23 mouse cellular contexts compared by ENCODE assay signal in genomic region chr3:85855043-85855442, GRCm38 (mm10). TPM values are rescaled to one million over a fixed set of nuclear protein-coding genes. Genes with fewer than 3 reads are reported as not detected.
DNase-seq lines count a peak whose midpoint lies in the region; ATAC-seq and TF ChIP-seq lines count a peak whose summit lies in the region.
"Had no signal": no experiment of that assay in that cellular context is flagged by ENCODE, and none has a peak within 500 bp of the region (broad histone marks: within the 10 kb centered on the region; RNA-seq: fewer than 3 reads in every experiment).

No protein-coding gene starts in this region.

- 0 out of 2 replicates have a peak, but pooled peaks have one; percentile 38 for ATAC-seq in forebrain, embryonic 15.5 days (replicated peaks)
- ATAC-seq in forebrain, embryonic 12.5 days (ENCODE audit: low FRiP score) = no peak
- no peak for ATAC-seq in kidney, embryonic 16.5 days (ENCODE audit: low FRiP score, low TSS enrichment)
- ATAC-seq: CD4-positive, CD25-positive, alpha-beta regulatory T cell, adult 4 months had no signal

- H3ac ChIP-seq in myocyte (ENCODE audit: control insufficient read depth, insufficient read length) = no peak overlapping the region

- WGBS in forebrain, embryonic 15.5 days = 28% methylated on average over 3 of the region's 3 CpGs
- WGBS in forebrain, embryonic 12.5 days = 66% methylated on average over 3 of the region's 3 CpGs
- WGBS in kidney, embryonic 16.5 days = 91% methylated on average over 3 of the region's 3 CpGs

- peaks cover 8% of the 10 kb centered on the region for H3K79me2 ChIP-seq in myocyte (ENCODE audit: control insufficient read depth, insufficient read depth)

- H3K4me3 ChIP-seq in forebrain, embryonic 15.5 days = no peak overlapping the region
- no peak overlapping the region for H3K4me3 ChIP-seq in forebrain, embryonic 12.5 days (replicated peaks)
- no peak overlapping the region for H3K4me3 ChIP-seq in myocyte
- H3K4me3 ChIP-seq in kidney, embryonic 16.5 days (ENCODE audit: low read length) = no peak overlapping the region
- H3K4me3 ChIP-seq: embryonic facial prominence, embryonic 12.5 days; embryonic facial prominence, embryonic 15.5 days; hindbrain, embryonic 12.5 days; hindbrain, embryonic 15.5 days had no signal

- no peak overlapping the region for H3K4me2 ChIP-seq in forebrain, embryonic 15.5 days (replicated peaks)
- H3K4me2 ChIP-seq in forebrain, embryonic 12.5 days = no peak overlapping the region
- H3K4me2 ChIP-seq in myocyte (ENCODE audit: low read depth) = no peak overlapping the region
- H3K4me2 ChIP-seq in kidney, embryonic 16.5 days (replicated peaks; ENCODE audit: low read depth, low read length) = no peak overlapping the region
- H3K4me2 ChIP-seq: embryonic facial prominence, embryonic 12.5 days; embryonic facial prominence, embryonic 15.5 days; heart, embryonic 11.5 days; hindbrain, embryonic 12.5 days; hindbrain, embryonic 15.5 days had no signal

- H3K4me1 ChIP-seq in forebrain, embryonic 15.5 days = peaks cover 17% of the 10 kb centered on the region
- peaks cover 3% of the 10 kb centered on the region; the same call in 1 of the 2 replicates for H3K4me1 ChIP-seq in forebrain, embryonic 12.5 days
- H3K4me1 ChIP-seq in kidney, embryonic 16.5 days (ENCODE audit: insufficient read depth, low read length) = no peaks in the 10 kb centered on the region
- H3K4me1 ChIP-seq: embryonic facial prominence, embryonic 12.5 days; hindbrain, embryonic 12.5 days; hindbrain, embryonic 15.5 days had no signal

- no peaks in the 10 kb centered on the region for H3K9me3 ChIP-seq in forebrain, embryonic 15.5 days
- no peaks in the 10 kb centered on the region for H3K9me3 ChIP-seq in forebrain, embryonic 12.5 days
- no peaks in the 10 kb centered on the region for H3K9me3 ChIP-seq in kidney, embryonic 16.5 days (ENCODE audit: low read length)
- H3K9me3 ChIP-seq: embryonic facial prominence, embryonic 12.5 days; embryonic facial prominence, embryonic 15.5 days; hindbrain, embryonic 12.5 days; hindbrain, embryonic 15.5 days had no signal

- H3K36me3 ChIP-seq in forebrain, embryonic 15.5 days = no peaks in the 10 kb centered on the region
- H3K36me3 ChIP-seq in forebrain, embryonic 12.5 days (replicated peaks) = no peaks in the 10 kb centered on the region
- H3K36me3 ChIP-seq in myocyte (ENCODE audit: control insufficient read depth, insufficient read depth) = no peaks in the 10 kb centered on the region
- no peaks in the 10 kb centered on the region for H3K36me3 ChIP-seq in kidney, embryonic 16.5 days (ENCODE audit: insufficient read depth, low read length)
- H3K36me3 ChIP-seq: embryonic facial prominence, embryonic 12.5 days; embryonic facial prominence, embryonic 15.5 days; hindbrain, embryonic 12.5 days; hindbrain, embryonic 15.5 days had no signal

- DNase-seq in brain, adult 2 months (ENCODE audit: low read depth, low spot score) = peak; percentile 40
- peak; percentile 57 for DNase-seq in brain, embryonic 14.5 days (ENCODE audit: low read depth)
- DNase-seq in lung, adult 18-20 months = no peak
- DNase-seq: adrenal gland, adult 2 months; adrenal gland, postnatal 14 days; cerebellum, adult 11 months; cerebellum, adult 2 months; cerebellum, adult 9-11 months; cerebellum, postnatal 25 days; gastrocnemius, postnatal 10 days; gastrocnemius, postnatal 36 days; kidney, adult 11 months; kidney, adult 8-10 months had no signal

- H3K9ac ChIP-seq in forebrain, embryonic 15.5 days (replicated peaks) = no peak overlapping the region
- no peak overlapping the region for H3K9ac ChIP-seq in forebrain, embryonic 12.5 days
- no peak overlapping the region for H3K9ac ChIP-seq in kidney, embryonic 16.5 days (replicated peaks; ENCODE audit: low read length)
- H3K9ac ChIP-seq: embryonic facial prominence, embryonic 12.5 days; embryonic facial prominence, embryonic 15.5 days; hindbrain, embryonic 12.5 days; hindbrain, embryonic 15.5 days had no signal

- H3K27ac ChIP-seq in forebrain, embryonic 15.5 days (replicated peaks) = peak overlapping the region; percentile 62
- no peak overlapping the region for H3K27ac ChIP-seq in forebrain, embryonic 12.5 days
- H3K27ac ChIP-seq in kidney, embryonic 16.5 days (ENCODE audit: low read length) = no peak overlapping the region
- H3K27ac ChIP-seq: embryonic facial prominence, embryonic 12.5 days; embryonic facial prominence, embryonic 15.5 days; hindbrain, embryonic 12.5 days had no signal

- TF ChIP-seq CTCF in brain, embryonic 14.5 days (IDR thresholded peaks at IDR 0.05; ENCODE audit: borderline replicate concordance, extremely low read depth, insufficient read depth, insufficient read length) = no peak

- no peaks in the 10 kb centered on the region for H3K27me3 ChIP-seq in forebrain, embryonic 15.5 days
- no peaks in the 10 kb centered on the region for H3K27me3 ChIP-seq in forebrain, embryonic 12.5 days
- H3K27me3 ChIP-seq in myocyte (ENCODE audit: control insufficient read depth, insufficient read depth, insufficient read length) = no peaks in the 10 kb centered on the region
- no peaks in the 10 kb centered on the region for H3K27me3 ChIP-seq in kidney, embryonic 16.5 days (ENCODE audit: insufficient read depth, low read length)
- H3K27me3 ChIP-seq: embryonic facial prominence, embryonic 12.5 days; embryonic facial prominence, embryonic 15.5 days; hindbrain, embryonic 12.5 days; hindbrain, embryonic 15.5 days had no signal

- TF ChIP-seq POLR2A in brain, embryonic 14.5 days (IDR thresholded peaks at IDR 0.05; ENCODE audit: borderline replicate concordance, extremely low read depth, insufficient read depth, insufficient read length, poor library complexity, severe bottlenecking) = no peak
- no peak for TF ChIP-seq POLR2A in myocyte (IDR thresholded peaks at IDR 0.05; ENCODE audit: insufficient read length, low read depth)

TF ChIP-seq in myocyte, 11 proteins besides CTCF, POLR2A, EP300 and RAD21:
- no peak for TF ChIP-seq TCF12 (IDR thresholded peaks at IDR 0.05; ENCODE audit: insufficient read depth, poor library complexity, severe bottlenecking)
- TF ChIP-seq E2F4 (IDR thresholded peaks at IDR 0.05; ENCODE audit: insufficient read depth) = no peak
- no peak for TF ChIP-seq USF1 (IDR thresholded peaks at IDR 0.05; ENCODE audit: low read depth)
- peak in 2 of 3 experiments; percentile 35 to 36 for TF ChIP-seq MYOD1 (IDR thresholded peaks at IDR 0.05; ENCODE audit: control insufficient read depth in 1 of 3, insufficient read length in 2 of 3, low read depth in 2 of 3)
- TF ChIP-seq TCF3 (IDR thresholded peaks at IDR 0.05; ENCODE audit: insufficient read length, low read depth) = no peak
- TF ChIP-seq REST (IDR thresholded peaks at IDR 0.05; ENCODE audit: insufficient read depth, insufficient read length) = no peak
- TF ChIP-seq MYOG (IDR thresholded peaks at IDR 0.05; ENCODE audit: control insufficient read depth in 1 of 3, insufficient read depth in 1 of 3, insufficient read length in 2 of 3, low read depth in 2 of 3) = peak in 1 of 3 experiments; percentile 6
- no peak for TF ChIP-seq MAX (IDR thresholded peaks at IDR 0.05; ENCODE audit: low read depth)
- TF ChIP-seq POLR2AphosphoS2 (IDR thresholded peaks at IDR 0.05; ENCODE audit: insufficient read length, low read depth) = no peak
- no peak for TF ChIP-seq CEBPB (IDR thresholded peaks at IDR 0.05; ENCODE audit: insufficient read depth, poor library complexity, severe bottlenecking)
- no peak for TF ChIP-seq SRF (IDR thresholded peaks at IDR 0.05; ENCODE audit: control insufficient read depth, insufficient read length, low read depth)

RNA-seq across cellular contexts. Expression of gene Glt28d2, which starts 32.3 kb away (rescaled TPM):
- 1.2 and 1.9 TPM in 2 replicates for polyA plus RNA-seq in forebrain, embryonic 15.5 days (2015; fragmentation: Nextera tagmentation; extraction: Ambion mirVana)
- polyA plus RNA-seq in forebrain, embryonic 12.5 days (2016; fragmentation: Nextera tagmentation; extraction: Ambion mirVana) = 0.13 and 0.20 TPM in 2 replicates
- 0.10 and 0.18 TPM in 2 replicates for polyA plus RNA-seq in brain, embryonic 14.5 days (2012; rRNA removed)
- 1.4 TPM for polyA plus RNA-seq in myocyte (2012; fragmentation: generic; extraction: Trizol)
- polyA plus RNA-seq in kidney, embryonic 16.5 days (2015; fragmentation: Nextera tagmentation; extraction: Ambion mirVana) = 3.0 and 3.7 TPM in 2 replicates

RNA-seq across cellular contexts. Expression of gene Gm37240, which starts 32.3 kb away (rescaled TPM):
- polyA plus RNA-seq in forebrain, embryonic 15.5 days (2015; fragmentation: Nextera tagmentation; extraction: Ambion mirVana) = 2.2 and 3.1 TPM in 2 replicates
- 0.57 and 1.2 TPM in 2 replicates for polyA plus RNA-seq in forebrain, embryonic 12.5 days (2016; fragmentation: Nextera tagmentation; extraction: Ambion mirVana)
- polyA plus RNA-seq in brain, embryonic 14.5 days (2012; rRNA removed) = 0.08 and 0.53 TPM in 2 replicates
- polyA plus RNA-seq in myocyte (2012; fragmentation: generic; extraction: Trizol) = 8.7 TPM
- 8.7 and 13.4 TPM in 2 replicates for polyA plus RNA-seq in kidney, embryonic 16.5 days (2015; fragmentation: Nextera tagmentation; extraction: Ambion mirVana)

RNA-seq across cellular contexts. Expression of gene Fam160a1, which starts 38.0 kb away (rescaled TPM):
- 1.0 and 1.5 TPM in 2 replicates for polyA plus RNA-seq in forebrain, embryonic 15.5 days (2015; fragmentation: Nextera tagmentation; extraction: Ambion mirVana)
- polyA plus RNA-seq in forebrain, embryonic 12.5 days (2016; fragmentation: Nextera tagmentation; extraction: Ambion mirVana) = 0.58 and 0.59 TPM in 2 replicates
- polyA plus RNA-seq in brain, embryonic 14.5 days (2012; rRNA removed) = 0.49 and 0.53 TPM in 2 replicates
- polyA plus RNA-seq in myocyte (2012; fragmentation: generic; extraction: Trizol) = 13.2 TPM
- 6.1 and 6.7 TPM in 2 replicates for polyA plus RNA-seq in kidney, embryonic 16.5 days (2015; fragmentation: Nextera tagmentation; extraction: Ambion mirVana)

Comparison
In these comparisons a context has a peak if more than half of its experiments do, and no peak if none do; other contexts are left out.
1. DNase-seq: peak in brain, adult 2 months (single experiment) and brain, embryonic 14.5 days (single experiment); none in lung, adult 18-20 months (0 of 2).